Mouse (Mus musculus): ENCODE measurements around the gene Alg3. TPM values are rescaled to one million over a fixed set of nuclear protein-coding genes. Genes with fewer than 3 reads are reported as not detected.

The Alg3 gene
- polyA plus RNA-seq, 1 experiment from 2014 or later, result 59.2 TPM

DNA sequence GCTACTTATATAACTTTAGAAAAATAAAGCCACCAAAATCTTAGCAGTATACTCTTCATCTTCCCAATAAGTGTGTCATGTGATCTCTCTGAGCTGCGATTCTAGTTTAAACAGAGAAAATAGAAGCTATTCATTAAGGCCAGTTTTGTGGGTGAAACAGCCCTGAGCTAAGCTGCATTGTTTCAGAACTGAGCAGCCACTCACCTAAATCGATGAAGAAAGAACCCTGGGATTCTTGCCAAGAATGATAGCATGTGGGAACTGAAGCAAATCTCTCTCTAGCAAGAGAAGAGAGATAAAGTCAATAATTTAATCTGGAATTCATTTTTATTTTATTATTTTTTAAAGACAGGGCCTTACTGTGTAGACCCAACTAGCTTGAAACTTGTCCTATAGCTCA lies 11.7 kb upstream of the Alg3 start:
- peaks cover 25% of the 10 kb centered on the region for H3K27me3 ChIP-seq (ENCODE audit: insufficient read depth, poor library complexity, severe bottlenecking)
- no peak overlapping the region for H3K4me3 ChIP-seq
- H3K27ac ChIP-seq, result no peak overlapping the region
- H3K9me3 ChIP-seq, result no peaks in the 10 kb centered on the region
- 69% methylated on average over 2 of the region's 2 CpGs for WGBS
- H3K4me1 ChIP-seq (replicated peaks), result peaks cover 40% of the 10 kb centered on the region
- DNase-seq (ENCODE audit: low spot score), result no peak
- peaks cover 8% of the 10 kb centered on the region for H3K36me3 ChIP-seq

- peak overlapping the region; percentile 95 for H3K27ac ChIP-seq
- H3K9me3 ChIP-seq, result no peaks in the 10 kb centered on the region
- H3K27me3 ChIP-seq (ENCODE audit: insufficient read depth, poor library complexity, severe bottlenecking), result peaks cover 26% of the 10 kb centered on the region
- under 1% methylated on average over 37 of the region's 37 CpGs for WGBS
- H3K4me3 ChIP-seq, result peak overlapping the region; percentile 80
- DNase-seq (ENCODE audit: low spot score), result peak; percentile 80
- peaks cover 16% of the 10 kb centered on the region for H3K36me3 ChIP-seq
- H3K4me1 ChIP-seq (replicated peaks), result peaks cover 40% of the 10 kb centered on the region
Measured at GRCm38 (mm10) chr16:20621991-20622685, 10.6 kb upstream of the Alg3 start.

- DNase-seq (ENCODE audit: low spot score), result peak; percentile 74
- WGBS, result 1% methylated on average over 85 of the region's 92 CpGs
- peaks cover 40% of the 10 kb centered on the region for H3K4me1 ChIP-seq (replicated peaks)
- no peaks in the 10 kb centered on the region for H3K9me3 ChIP-seq
- peak within 1 kb of the TSS; percentile 95 for H3K27ac ChIP-seq
- H3K36me3 ChIP-seq, result peaks cover 16% of the 10 kb centered on the region
- H3K4me3 ChIP-seq, result peak within 1 kb of the TSS; percentile 80
- peaks cover 26% of the 10 kb centered on the region for H3K27me3 ChIP-seq (ENCODE audit: insufficient read depth, poor library complexity, severe bottlenecking)
Measured at GRCm38 (mm10) chr16:20621191-20621990, 9.9 kb upstream of the Alg3 start, which contains the start of gene Camk2n2. TSS of gene Camk2n2 (minus strand) at chr16:20621287.

- DNase-seq (ENCODE audit: low spot score), result no peak
- Histone ChIP-seq H3K4me3 (peak overlapping the region; percentile 80), H3K4me1 (replicated peaks) (peaks cover 40% of the 10 kb centered on the region), H3K9me3 (no peaks in the 10 kb centered on the region), H3K27me3 (ENCODE audit: insufficient read depth, poor library complexity, severe bottlenecking) (peaks cover 26% of the 10 kb centered on the region), H3K36me3 (peaks cover 16% of the 10 kb centered on the region), H3K27ac (peak overlapping the region; percentile 95)
- WGBS, result under 1% methylated on average over 32 of the region's 32 CpGs
Measured at GRCm38 (mm10) chr16:20620751-20621190, 9.2 kb upstream of the Alg3 start.

GRCm38 (mm10) chr16:20620399-20620735 lies 8.8 kb upstream of the Alg3 start:
- H3K9me3 ChIP-seq, result no peaks in the 10 kb centered on the region
- DNase-seq (ENCODE audit: low spot score), result no peak
- H3K4me1 ChIP-seq (replicated peaks), result peaks cover 40% of the 10 kb centered on the region
- H3K27ac ChIP-seq, result peak overlapping the region; percentile 95
- peak overlapping the region; percentile 80 for H3K4me3 ChIP-seq
- WGBS, result 1% methylated on average over 9 of the region's 9 CpGs
- H3K36me3 ChIP-seq, result peaks cover 16% of the 10 kb centered on the region
- H3K27me3 ChIP-seq (ENCODE audit: insufficient read depth, poor library complexity, severe bottlenecking), result peaks cover 26% of the 10 kb centered on the region

- H3K4me1 ChIP-seq (replicated peaks), result peaks cover 40% of the 10 kb centered on the region
- H3K36me3 ChIP-seq, result peaks cover 16% of the 10 kb centered on the region
- peaks cover 26% of the 10 kb centered on the region for H3K27me3 ChIP-seq (ENCODE audit: insufficient read depth, poor library complexity, severe bottlenecking)
- H3K9me3 ChIP-seq, result no peaks in the 10 kb centered on the region
- H3K4me3 ChIP-seq, result peak overlapping the region; percentile 80
- H3K27ac ChIP-seq, result peak overlapping the region; percentile 95
- DNase-seq (ENCODE audit: low spot score), result peak; percentile 64
- WGBS, result 1% methylated on average over 69 of the region's 83 CpGs
Measured at GRCm38 (mm10) chr16:20619541-20620398, 8.2 kb upstream of the Alg3 start.

DNA sequence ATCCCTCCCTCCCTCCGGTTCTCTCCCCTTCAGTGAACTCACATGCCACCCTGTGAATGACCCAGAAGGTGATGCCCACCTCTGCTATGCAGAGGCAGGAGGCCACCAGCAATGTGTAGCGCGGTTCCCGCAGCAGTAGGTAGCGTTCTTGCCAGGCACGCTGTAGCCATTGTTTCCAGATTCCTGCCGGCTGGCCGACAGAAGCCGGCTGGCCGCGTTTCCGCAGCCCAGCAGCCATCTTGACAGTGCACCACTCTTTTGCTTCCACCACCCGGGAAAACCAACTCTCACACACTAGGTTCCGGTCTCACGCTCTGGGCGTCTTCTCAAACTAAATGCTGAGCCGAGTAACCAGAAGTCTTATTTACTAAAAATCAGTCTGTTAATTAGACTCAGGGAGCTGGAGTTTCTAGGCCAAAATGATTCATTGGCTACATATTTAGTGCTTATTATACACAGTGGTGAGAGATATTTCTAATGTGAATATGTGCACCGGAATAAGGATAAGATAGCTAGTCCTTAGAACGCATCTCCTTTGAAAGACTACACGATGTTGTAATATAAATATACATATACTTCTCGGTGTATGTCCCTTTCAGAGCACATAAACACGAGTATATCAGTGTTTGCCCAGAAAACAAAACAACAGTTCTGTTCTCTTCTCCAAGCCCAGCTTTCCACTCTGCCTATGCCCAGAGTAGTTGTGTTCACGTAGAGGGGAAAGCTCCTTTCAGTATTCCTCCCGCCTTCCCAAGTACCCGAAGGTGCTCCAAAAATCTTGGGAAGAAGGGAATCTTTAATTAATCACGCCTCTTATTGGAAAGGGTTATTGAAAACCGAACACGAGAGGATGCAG lies 806 bp downstream of the Alg3 start:
- peak overlapping the region; percentile 95 for H3K27ac ChIP-seq
- under 1% methylated on average over 28 of the region's 28 CpGs for WGBS
- H3K27me3 ChIP-seq (ENCODE audit: insufficient read depth, poor library complexity, severe bottlenecking), result no peaks in the 10 kb centered on the region
- H3K4me1 ChIP-seq (replicated peaks), result peaks cover 27% of the 10 kb centered on the region
- H3K9me3 ChIP-seq, result no peaks in the 10 kb centered on the region
- H3K36me3 ChIP-seq, result peaks cover 46% of the 10 kb centered on the region
- H3K4me3 ChIP-seq, result peak overlapping the region; percentile 88
- peak; percentile 85 for DNase-seq (ENCODE audit: low spot score)

DNA sequence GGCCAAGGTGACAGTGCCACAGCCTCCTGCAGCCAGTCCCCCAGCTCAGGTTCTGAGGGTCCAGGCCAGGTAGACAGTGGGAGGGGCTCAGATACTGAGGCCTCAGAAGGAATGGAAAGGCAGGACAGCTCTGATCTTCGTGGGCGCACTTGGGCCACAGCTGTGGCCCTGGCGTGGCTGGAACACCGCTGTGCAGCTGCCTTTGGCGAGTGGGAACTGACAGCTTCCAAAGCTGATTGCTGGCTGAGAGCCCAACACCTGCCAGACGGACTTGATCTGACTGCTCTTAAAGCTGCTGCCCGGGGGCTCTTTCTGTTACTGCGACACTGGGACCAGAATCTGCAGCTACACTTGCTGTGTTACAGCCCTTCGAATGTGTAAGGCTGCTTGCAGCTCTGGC lies 6.8 kb downstream of the Alg3 start:
- H3K4me3 ChIP-seq, result no peak overlapping the region
- H3K9me3 ChIP-seq, result no peaks in the 10 kb centered on the region
- no peak overlapping the region for H3K27ac ChIP-seq
- DNase-seq (ENCODE audit: low spot score), result no peak
- H3K36me3 ChIP-seq, result peaks cover 59% of the 10 kb centered on the region
- WGBS, result 86% methylated on average over 9 of the region's 9 CpGs
- peaks cover 13% of the 10 kb centered on the region for H3K4me1 ChIP-seq (replicated peaks)
- no peaks in the 10 kb centered on the region for H3K27me3 ChIP-seq (ENCODE audit: insufficient read depth, poor library complexity, severe bottlenecking)

DNA sequence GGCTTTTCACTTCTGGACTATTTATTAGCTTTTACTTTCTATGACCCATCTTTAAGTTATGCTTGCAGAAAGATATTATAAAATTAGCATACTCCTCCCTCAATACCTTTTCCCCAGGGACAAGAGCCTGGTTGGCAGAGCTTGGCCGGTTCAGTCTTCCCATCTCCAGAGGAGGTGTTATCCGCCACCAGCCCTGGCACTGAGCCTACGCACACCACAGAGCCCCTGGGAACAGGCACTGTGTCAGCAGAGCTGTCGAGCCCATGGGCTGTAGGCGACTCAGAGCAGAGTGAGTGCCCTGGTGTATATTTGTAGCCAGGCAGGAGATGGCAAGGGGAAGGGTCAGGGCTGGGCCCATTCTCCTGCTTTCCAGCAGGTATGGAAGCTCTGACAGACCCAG lies 11.0 kb downstream of the Alg3 start:
- Histone ChIP-seq H3K4me3 (no peak overlapping the region), H3K27ac (no peak overlapping the region), H3K27me3 (ENCODE audit: insufficient read depth, poor library complexity, severe bottlenecking) (peaks cover 5% of the 10 kb centered on the region; the same call in 1 of the 2 replicates), H3K36me3 (peaks cover 22% of the 10 kb centered on the region), H3K9me3 (no peaks in the 10 kb centered on the region), H3K4me1 (replicated peaks) (no peaks in the 10 kb centered on the region)
- DNase-seq (ENCODE audit: low spot score), result no peak
- WGBS, result 87% methylated on average over 5 of the region's 5 CpGs

DNA sequence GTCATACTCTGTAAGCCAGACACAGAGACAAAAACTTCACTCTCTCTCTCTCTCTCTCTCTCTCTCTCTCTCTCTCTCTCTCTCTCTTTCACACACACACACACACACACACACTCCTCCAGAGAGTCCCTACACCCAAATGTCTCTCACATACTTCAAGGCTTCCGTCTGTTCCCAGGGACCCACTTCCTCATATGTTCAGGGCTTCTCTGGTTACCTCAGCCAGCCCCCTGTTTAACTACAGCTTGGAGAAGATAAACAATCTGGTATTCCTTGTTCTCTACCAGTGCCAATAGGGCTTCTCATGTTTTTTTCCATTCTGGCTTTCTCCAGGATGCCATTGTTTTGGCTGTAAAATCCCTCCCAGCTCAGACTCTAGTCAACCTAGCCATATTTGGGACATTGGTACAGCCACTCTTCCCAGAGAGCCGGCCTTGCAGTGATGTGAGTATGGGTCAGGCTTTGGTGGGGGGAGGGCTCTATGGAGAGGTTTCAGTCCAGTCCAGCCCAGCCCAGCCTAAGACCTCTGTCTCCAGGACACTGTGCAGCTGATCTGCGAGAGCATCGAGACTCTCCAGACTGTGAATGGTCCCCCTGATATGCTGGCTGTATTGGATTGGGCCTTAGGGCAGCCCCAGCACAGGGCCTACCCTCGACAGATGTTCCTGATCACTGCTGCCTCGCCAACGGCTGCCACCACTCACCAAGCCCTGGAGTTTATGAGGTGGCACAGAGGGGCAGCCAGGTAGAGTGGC lies 14.7 kb downstream of the Alg3 start:
- Histone ChIP-seq H3K36me3 (no peaks in the 10 kb centered on the region), H3K4me1 (replicated peaks) (no peaks in the 10 kb centered on the region), H3K9me3 (no peaks in the 10 kb centered on the region), H3K4me3 (no peak overlapping the region), H3K27me3 (ENCODE audit: insufficient read depth, poor library complexity, severe bottlenecking) (peaks cover 35% of the 10 kb centered on the region), H3K27ac (no peak overlapping the region)
- DNase-seq (ENCODE audit: low spot score), result no peak
- 76% methylated on average over 7 of the region's 7 CpGs for WGBS

DNA sequence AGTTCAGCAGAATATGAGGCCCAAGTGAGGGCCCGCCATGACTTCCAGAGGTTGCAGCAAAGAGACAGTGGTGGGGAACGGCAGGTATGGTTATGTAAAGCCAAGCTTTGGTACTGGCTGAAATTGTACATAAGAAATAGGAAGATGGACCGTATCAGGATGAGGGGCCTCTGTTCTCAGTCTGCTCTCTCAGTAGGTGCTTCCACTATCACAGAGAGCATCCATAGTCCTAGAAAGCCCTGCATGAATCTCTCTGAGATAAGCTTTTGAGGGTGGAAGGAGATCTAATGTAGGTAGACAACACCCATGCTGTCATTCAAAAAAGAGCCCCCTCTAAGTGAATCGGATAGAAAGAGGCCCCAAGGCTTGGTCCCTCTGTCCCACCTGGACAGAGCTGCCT lies 15.8 kb downstream of the Alg3 start:
- Histone ChIP-seq H3K27me3 (ENCODE audit: insufficient read depth, poor library complexity, severe bottlenecking) (peaks cover 46% of the 10 kb centered on the region), H3K36me3 (no peaks in the 10 kb centered on the region), H3K4me3 (no peak overlapping the region), H3K4me1 (replicated peaks) (peaks cover 8% of the 10 kb centered on the region), H3K9me3 (no peaks in the 10 kb centered on the region), H3K27ac (no peak overlapping the region)
- WGBS, result 88% methylated on average over 4 of the region's 4 CpGs
- no peak for DNase-seq (ENCODE audit: low spot score)

Measured in hindbrain, embryonic 10.5 days (tissue).